Mouse (Mus musculus) lung, postnatal 0 days (tissue): ENCODE measurements around the gene Gast. TPM values are rescaled to one million over a fixed set of nuclear protein-coding genes. Genes with fewer than 3 reads are reported as not detected.

Experiments
- ATAC-seq: fragments of 200-750 bp; cut with Nextera tagmentation; 2 replicates; pipeline ENCODE4 v1.8.0; 2017; ENCODE audit warnings: moderate library complexity
- DNase-seq: peaks from one replicate; pipeline ENCODE4 v3.0.0-alpha.2; 2016; ENCODE audit warnings: low spot score
- H3K27ac ChIP-seq: fragments of 300-500 bp; sonication (generic); 2 replicates; pipeline ENCODE4 v1.5.1; 2014; ENCODE audit warnings: antibody characterized with exemption, mild to moderate bottlenecking, low read length, mixed read lengths
- H3K27me3 ChIP-seq: fragments of 300-500 bp; sonication (generic); replicated peaks from 2 replicates; pipeline ENCODE4 v1.6.1; 2014; ENCODE audit warnings: low read length, mixed read lengths; ENCODE audit not compliant: insufficient read depth
- H3K36me3 ChIP-seq: fragments of 300-500 bp; sonication (generic); 2 replicates; pipeline ENCODE4 v1.6.1; 2014; ENCODE audit warnings: low read length, mixed read lengths; ENCODE audit not compliant: insufficient read depth
- H3K4me1 ChIP-seq: fragments of 300-500 bp; sonication (generic); 2 replicates; pipeline ENCODE4 v1.6.1; 2014; ENCODE audit warnings: antibody characterized with exemption, low read depth, low read length, mixed read lengths; ENCODE audit not compliant: insufficient read depth
- H3K4me2 ChIP-seq: fragments of 300-500 bp; sonication (generic); replicated peaks from 2 replicates; pipeline ENCODE4 v1.6.1; 2014; ENCODE audit warnings: low read depth, mild to moderate bottlenecking, low read length, moderate library complexity, mixed read lengths
- H3K4me3 ChIP-seq: fragments of 300-500 bp; sonication (generic); 2 replicates; pipeline ENCODE4 v1.5.1; 2014; ENCODE audit warnings: low read depth, low read length
- H3K9ac ChIP-seq: fragments of 300-500 bp; sonication (generic); replicated peaks from 2 replicates; pipeline ENCODE4 v1.6.1; 2014; ENCODE audit warnings: low read depth, mild to moderate bottlenecking
- H3K9me3 ChIP-seq: fragments of 300-500 bp; sonication (generic); 2 replicates; pipeline ENCODE4 v1.6.1; 2016; ENCODE audit warnings: low read length, mixed read lengths
- CTCF ChIP-seq: IDR thresholded peaks from 2 replicates; pipeline ENCODE4 v1.5.1; 2016; ENCODE audit warnings: antibody characterized with exemption, mild to moderate bottlenecking
- EP300 ChIP-seq: IDR thresholded peaks from 2 replicates; pipeline ENCODE4 v1.6.1; 2016; ENCODE audit warnings: antibody characterized with exemption, mild to moderate bottlenecking, control low read depth
- WGBS: fragments of 180-500 bp; shearing (Covaris S2); extraction: QIAGEN DNeasy Blood & Tissue Kit; methylation state at CpG from one replicate; pipeline ENCODE4 v1.1.7; 2014; 5-methylcytosine and 5-hydroxymethylcytosine counted together
- polyA plus RNA-seq: library from polyadenylated mRNA; unstranded; fragments of >200 nt; fragmentation: Nextera tagmentation; extraction: Ambion mirVana; gene quantifications from 2 replicates; pipeline ENCODE4 v1.2.1, GENCODE M21; 2015

Gast gene
- not detected in 2 replicates for polyA plus RNA-seq

- no peaks in the 10 kb centered on the region for H3K27me3 ChIP-seq
- TF ChIP-seq CTCF (no peak), EP300 (no peak)
- no peaks in the 10 kb centered on the region for H3K36me3 ChIP-seq
- no peaks in the 10 kb centered on the region for H3K9me3 ChIP-seq
- no peaks in the 10 kb centered on the region for H3K4me1 ChIP-seq
- no peak within 1 kb of the TSS for H3K4me3 ChIP-seq
- H3K4me2 ChIP-seq: no peak within 1 kb of the TSS
- 68% methylated on average over 6 of the region's 6 CpGs for WGBS
- ATAC-seq (no peak), DNase-seq (no peak)
- H3K9ac ChIP-seq: no peak within 1 kb of the TSS
- no peak within 1 kb of the TSS for H3K27ac ChIP-seq
These were observed at the start of gene Gast for GRCm38 (mm10) chr11:100333944-100334457. Gene Gast, plus strand, starts transcription at chr11:100334407.

- TF ChIP-seq CTCF: no peak
- TF ChIP-seq EP300: 0 out of 2 replicates have a peak, but pooled peaks have one; percentile 12
- H3K4me3 ChIP-seq: no peak overlapping the region
- no peaks in the 10 kb centered on the region for H3K9me3 ChIP-seq
- WGBS: 51% methylated on average over 4 of the region's 4 CpGs
- H3K4me2 ChIP-seq: no peak overlapping the region
- ATAC-seq (peak; percentile 47), DNase-seq (peak; percentile 85)
- H3K4me1 ChIP-seq: peaks cover 5% of the 10 kb centered on the region
- peak overlapping the region; percentile 92 for H3K27ac ChIP-seq
- no peak overlapping the region for H3K9ac ChIP-seq
- H3K27me3 ChIP-seq: no peaks in the 10 kb centered on the region
- H3K36me3 ChIP-seq: no peaks in the 10 kb centered on the region
These were observed 49.2 kb upstream of the Gast start for GRCm38 (mm10) chr11:100284988-100285387.

- ATAC-seq: peak; percentile 90
- peak; percentile 94 for DNase-seq
- Histone ChIP-seq H3K9me3 (no peaks in the 10 kb centered on the region), H3K4me2 (no peak overlapping the region), H3K27ac (peak overlapping the region; percentile 92), H3K4me1 (peaks cover 6% of the 10 kb centered on the region), H3K4me3 (no peak overlapping the region), H3K9ac (no peak overlapping the region), H3K36me3 (no peaks in the 10 kb centered on the region), H3K27me3 (no peaks in the 10 kb centered on the region)
- no peak for TF ChIP-seq EP300
- no peak for TF ChIP-seq CTCF
- 43% methylated on average over 10 of the region's 10 CpGs for WGBS
These were observed 47.2 kb upstream of the Gast start for GRCm38 (mm10) chr11:100287024-100287423.

- peak; percentile 91 for DNase-seq
- H3K9ac ChIP-seq: no peak overlapping the region
- no peaks in the 10 kb centered on the region for H3K27me3 ChIP-seq
- H3K4me3 ChIP-seq: no peak overlapping the region
- TF ChIP-seq CTCF: no peak
- peak; percentile 75 for TF ChIP-seq EP300
- H3K9me3 ChIP-seq: no peaks in the 10 kb centered on the region
- no peaks in the 10 kb centered on the region for H3K36me3 ChIP-seq
- peak; percentile 74 for ATAC-seq
- H3K4me1 ChIP-seq: peaks cover 6% of the 10 kb centered on the region
- no peak overlapping the region for H3K4me2 ChIP-seq
- whole genome bisulfite sequencing: 44% methylated on average over 6 of the region's 6 CpGs
- peak overlapping the region; percentile 89 for H3K27ac ChIP-seq
These were observed 45.3 kb upstream of the Gast start for GRCm38 (mm10) chr11:100288942-100289341.

- TF ChIP-seq CTCF: no peak
- no peak for TF ChIP-seq EP300
- H3K4me1 ChIP-seq: peaks cover 6% of the 10 kb centered on the region
- no peak overlapping the region for H3K9ac ChIP-seq
- peak overlapping the region; percentile 89 for H3K27ac ChIP-seq
- H3K27me3 ChIP-seq: no peaks in the 10 kb centered on the region
- no peak overlapping the region for H3K4me2 ChIP-seq
- DNase-seq: peak; percentile 71
- H3K36me3 ChIP-seq: no peaks in the 10 kb centered on the region
- 26% methylated on average over 5 of the region's 5 CpGs for WGBS
- no peak overlapping the region for H3K4me3 ChIP-seq
- 0 out of 2 replicates have a peak, but pooled peaks have one; percentile 9 for ATAC-seq
- no peaks in the 10 kb centered on the region for H3K9me3 ChIP-seq
These were observed 44.0 kb upstream of the Gast start for GRCm38 (mm10) chr11:100290235-100290634.

GRCm38 (mm10) chr11:100292884-100293283, 41.3 kb upstream of the Gast start:
- whole genome bisulfite sequencing: 69% methylated on average over 6 of the region's 6 CpGs
- no peak overlapping the region for H3K9ac ChIP-seq

More at GRCm38 (mm10) chr11:100292884-100293283, 41.3 kb upstream of the Gast start:
- Histone ChIP-seq H3K27ac (no peak overlapping the region), H3K36me3 (no peaks in the 10 kb centered on the region), H3K4me1 (peaks cover 8% of the 10 kb centered on the region; the same call in 1 of the 2 replicates), H3K4me2 (no peak overlapping the region), H3K27me3 (no peaks in the 10 kb centered on the region), H3K9me3 (no peaks in the 10 kb centered on the region), H3K4me3 (no peak overlapping the region)
- TF ChIP-seq EP300 (no peak), CTCF (no peak)
- DNase-seq (no peak), ATAC-seq (no peak)
